Mouse (Mus musculus) brain, embryonic 14.5 days (tissue): ENCODE data around the gene Magel2. TPM values are rescaled to one million over a fixed set of nuclear protein-coding genes. Genes with fewer than 3 reads are reported as not detected.

ENCODE experiments used
- DNase-seq: peaks from one replicate; pipeline ENCODE4 v3.0.0-alpha.2; 2011; ENCODE audit warnings: low read depth
- CTCF ChIP-seq: fragments of 200-500 bp; IDR thresholded peaks from 2 replicates; pipeline ENCODE4 v1.5.1; 2012; ENCODE audit warnings: inconsistent platforms, mild to moderate bottlenecking, moderate library complexity, borderline replicate concordance; ENCODE audit not compliant: insufficient read depth, insufficient read length; ENCODE audit errors: extremely low read depth
- POLR2A ChIP-seq: fragments of 200-500 bp; IDR thresholded peaks from 2 replicates; pipeline ENCODE4 v1.6.1; 2012; ENCODE audit warnings: mild to moderate bottlenecking, inconsistent platforms, borderline replicate concordance; ENCODE audit not compliant: poor library complexity, insufficient read depth, insufficient read length, severe bottlenecking; ENCODE audit errors: extremely low read depth
- polyA plus RNA-seq: library from polyadenylated mRNA; depleted of rRNA; stranded (reverse); fragments of >200 nt; gene quantifications from 2 replicates; pipeline ENCODE4 v1.2.3, GENCODE M21; 2012; rRNA removed

The Magel2 gene
- polyA plus RNA-seq, 1 experiment, result 71.9 TPM

DNA sequence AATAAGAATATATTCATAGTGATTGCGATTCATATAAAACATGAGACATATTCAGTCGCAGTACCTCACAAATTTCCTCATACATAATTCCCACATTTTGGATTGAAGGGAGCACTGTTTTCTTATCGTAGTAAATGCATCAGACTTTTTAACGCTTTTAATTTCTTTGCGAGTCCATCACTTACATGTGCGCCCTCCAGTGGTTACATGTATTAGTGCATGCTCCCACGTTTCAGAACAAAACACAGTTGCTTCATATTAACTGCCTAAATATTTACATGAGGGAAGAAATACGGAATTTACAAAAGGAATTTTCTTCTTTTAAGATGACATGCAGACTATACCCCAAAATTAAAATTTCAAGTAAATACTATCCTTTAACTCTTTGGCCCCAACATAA lies 51.5 kb downstream of the Magel2 start:
- TF ChIP-seq POLR2A (no peak), CTCF (peak; percentile 57; the same call in 1 of the 2 replicates)

More for the DNA sequence above, 51.5 kb downstream of the Magel2 start:
- peak; percentile 71 for DNase-seq

Other genes starting within 250 kb of the Magel2 start
- gene Ndn, start 30.4 kb upstream of the Magel2 start, polyA plus RNA-seq, result 461 and 473 TPM in 2 replicates
- 17.2 and 23.3 TPM in 2 replicates for gene Mkrn3, start 43.1 kb downstream of the Magel2 start, polyA plus RNA-seq
- 9.0 and 10.1 TPM in 2 replicates for gene Peg12, start 87.5 kb downstream of the Magel2 start, polyA plus RNA-seq